ENCODE assay signal across 16 mouse cellular contexts in genomic region chr10:128401638-128402037, GRCm38 (mm10). TPM values are rescaled to one million over a fixed set of nuclear protein-coding genes. Genes with fewer than 3 reads are reported as not detected.
"Had no signal": no experiment of that assay in that cellular context is flagged by ENCODE, and none has a peak within 500 bp of the region (broad histone marks: within the 10 kb centered on the region; RNA-seq: fewer than 3 reads in every experiment).

No protein-coding gene starts in this region.

- H3K27me3 ChIP-seq: kidney, embryonic 15.5 days; liver, embryonic 15.5 days; midbrain, embryonic 12.5 days; neural tube, embryonic 15.5 days had no signal

- ATAC-seq: hindbrain, postnatal 0 days; lung, postnatal 0 days had no signal

- H3K27ac ChIP-seq: hindbrain, postnatal 0 days; limb, embryonic 10.5 days; liver, embryonic 15.5 days; midbrain, embryonic 12.5 days; neural tube, embryonic 15.5 days had no signal

- H3K4me2 ChIP-seq: midbrain, embryonic 12.5 days; neural tube, embryonic 15.5 days had no signal

- H3K4me3 ChIP-seq: limb, embryonic 10.5 days; midbrain, embryonic 12.5 days; myocyte; neural tube, embryonic 15.5 days had no signal

- H3K4me1 ChIP-seq: neural tube, embryonic 15.5 days had no signal

- DNase-seq: lung, adult 2 months; lung, postnatal 4 days; right cerebral cortex, adult 18-20 months; right cerebral cortex, postnatal 25 days; thymus, postnatal 25 days had no signal

- H3K9me3 ChIP-seq: kidney, embryonic 15.5 days; limb, embryonic 10.5 days; liver, embryonic 15.5 days; midbrain, embryonic 12.5 days; neural tube, embryonic 15.5 days had no signal

- H3K9ac ChIP-seq: kidney, embryonic 15.5 days; liver, embryonic 15.5 days; midbrain, embryonic 12.5 days; neural tube, embryonic 15.5 days had no signal

RNA-seq across cellular contexts. Expression of gene Slc39a5, which starts 0.6 kb away (rescaled TPM):
- total RNA-seq: left cerebral cortex, adult 18-20 months; megakaryocyte, adult 5-6 weeks had no signal
- polyA plus RNA-seq: lung, adult 2 months; lung, postnatal 0 days; midbrain, embryonic 12.5 days; myocyte; neural tube, embryonic 11.5 days had no signal
